Mouse (Mus musculus) heart, postnatal 0 days (tissue): ENCODE results near the gene Psph.

Experiments used
- CTCF ChIP-seq: IDR thresholded peaks from 2 replicates; pipeline ENCODE4 v1.5.1; 2016; ENCODE audit warnings: antibody characterized with exemption, control low read depth, low read depth
- EP300 ChIP-seq: IDR thresholded peaks from 2 replicates; pipeline ENCODE4 v1.6.1; 2016; ENCODE audit warnings: antibody characterized with exemption, low read depth

- no peak for TF ChIP-seq CTCF
- TF ChIP-seq EP300, result no peak
These were observed 60.5 kb downstream of the Psph start for GRCm38 (mm10) chr5:129726784-129727183.
